Mouse (Mus musculus): ENCODE results near the gene Dynlrb2. TPM values are rescaled to one million over a fixed set of nuclear protein-coding genes. Genes with fewer than 3 reads are reported as not detected.

Dynlrb2 gene
- polyA plus RNA-seq, 1 experiment from 2014 or later = not detected

GRCm38 (mm10) chr8:116528736-116529135 lies 24.0 kb downstream of the Dynlrb2 start:
- Histone ChIP-seq H3K4me2 (ENCODE audit: low read depth, low read length) (no peak overlapping the region), H3K4me1 (ENCODE audit: control insufficient read depth, insufficient read depth, low read length) (no peaks in the 10 kb centered on the region), H3K27me3 (replicated peaks; ENCODE audit: control insufficient read depth, insufficient read depth, low read length) (no peaks in the 10 kb centered on the region), H3K4me3 (ENCODE audit: low read length) (no peak overlapping the region), H3K36me3 (ENCODE audit: control insufficient read depth, insufficient read depth, low read length) (no peaks in the 10 kb centered on the region), H3K9ac (ENCODE audit: low read depth, low read length) (no peak overlapping the region), H3K9me3 (ENCODE audit: control insufficient read depth, low read length) (no peaks in the 10 kb centered on the region), H3K27ac (ENCODE audit: low read length) (no peak overlapping the region)
- 71% methylated on average over 7 of the region's 7 CpGs for WGBS
- ATAC-seq = no peak

GRCm38 (mm10) chr8:116533081-116533480 lies 28.3 kb downstream of the Dynlrb2 start:
- no peak overlapping the region for H3K4me3 ChIP-seq (ENCODE audit: low read length)
- H3K9ac ChIP-seq (ENCODE audit: low read depth, low read length) = no peak overlapping the region
- no peaks in the 10 kb centered on the region for H3K36me3 ChIP-seq (ENCODE audit: control insufficient read depth, insufficient read depth, low read length)
- H3K4me1 ChIP-seq (ENCODE audit: control insufficient read depth, insufficient read depth, low read length) = no peaks in the 10 kb centered on the region
- no peak for ATAC-seq
- no peak overlapping the region for H3K27ac ChIP-seq (ENCODE audit: low read length)
- no peaks in the 10 kb centered on the region for H3K27me3 ChIP-seq (replicated peaks; ENCODE audit: control insufficient read depth, insufficient read depth, low read length)
- no peaks in the 10 kb centered on the region for H3K9me3 ChIP-seq (ENCODE audit: control insufficient read depth, low read length)
- WGBS = 77% methylated on average over 6 of the region's 6 CpGs
- no peak overlapping the region for H3K4me2 ChIP-seq (ENCODE audit: low read depth, low read length)

GRCm38 (mm10) chr8:116536786-116537185 lies 32.0 kb downstream of the Dynlrb2 start:
- 76% methylated on average over 5 of the region's 5 CpGs for WGBS
- no peaks in the 10 kb centered on the region for H3K4me1 ChIP-seq (ENCODE audit: control insufficient read depth, insufficient read depth, low read length)
- no peak for ATAC-seq
- no peak overlapping the region for H3K4me3 ChIP-seq (ENCODE audit: low read length)
- no peak overlapping the region for H3K27ac ChIP-seq (ENCODE audit: low read length)
- no peaks in the 10 kb centered on the region for H3K9me3 ChIP-seq (ENCODE audit: control insufficient read depth, low read length)
- H3K36me3 ChIP-seq (ENCODE audit: control insufficient read depth, insufficient read depth, low read length) = no peaks in the 10 kb centered on the region
- no peaks in the 10 kb centered on the region for H3K27me3 ChIP-seq (replicated peaks; ENCODE audit: control insufficient read depth, insufficient read depth, low read length)
- H3K9ac ChIP-seq (ENCODE audit: low read depth, low read length) = no peak overlapping the region
- no peak overlapping the region for H3K4me2 ChIP-seq (ENCODE audit: low read depth, low read length)

GRCm38 (mm10) chr8:116538763-116539162 lies 34.0 kb downstream of the Dynlrb2 start:
- Histone ChIP-seq H3K9me3 (ENCODE audit: control insufficient read depth, low read length) (no peaks in the 10 kb centered on the region), H3K27ac (ENCODE audit: low read length) (no peak overlapping the region), H3K4me3 (ENCODE audit: low read length) (no peak overlapping the region), H3K27me3 (replicated peaks; ENCODE audit: control insufficient read depth, insufficient read depth, low read length) (no peaks in the 10 kb centered on the region), H3K9ac (ENCODE audit: low read depth, low read length) (no peak overlapping the region), H3K4me1 (ENCODE audit: control insufficient read depth, insufficient read depth, low read length) (no peaks in the 10 kb centered on the region), H3K36me3 (ENCODE audit: control insufficient read depth, insufficient read depth, low read length) (no peaks in the 10 kb centered on the region), H3K4me2 (ENCODE audit: low read depth, low read length) (no peak overlapping the region)
- ATAC-seq = no peak
- 31% methylated on average over 7 of the region's 7 CpGs for WGBS

- 75% methylated on average over 1 of the region's 1 CpGs for WGBS
- H3K27me3 ChIP-seq (replicated peaks; ENCODE audit: control insufficient read depth, insufficient read depth, low read length) = no peaks in the 10 kb centered on the region
- H3K36me3 ChIP-seq (ENCODE audit: control insufficient read depth, insufficient read depth, low read length) = no peaks in the 10 kb centered on the region
- H3K4me3 ChIP-seq (ENCODE audit: low read length) = no peak overlapping the region
- no peaks in the 10 kb centered on the region for H3K4me1 ChIP-seq (ENCODE audit: control insufficient read depth, insufficient read depth, low read length)
- no peak for ATAC-seq
- H3K4me2 ChIP-seq (ENCODE audit: low read depth, low read length) = no peak overlapping the region
- H3K9me3 ChIP-seq (ENCODE audit: control insufficient read depth, low read length) = no peaks in the 10 kb centered on the region
- H3K27ac ChIP-seq (ENCODE audit: low read length) = no peak overlapping the region
- H3K9ac ChIP-seq (ENCODE audit: low read depth, low read length) = no peak overlapping the region
Measured at GRCm38 (mm10) chr8:116540136-116540535, 35.4 kb downstream of the Dynlrb2 start.

GRCm38 (mm10) chr8:116542842-116543241 lies 38.1 kb downstream of the Dynlrb2 start:
- H3K27ac ChIP-seq (ENCODE audit: low read length) = no peak overlapping the region

GRCm38 (mm10) chr8:116543366-116543765 lies 38.6 kb downstream of the Dynlrb2 start:
- no peaks in the 10 kb centered on the region for H3K4me1 ChIP-seq (ENCODE audit: control insufficient read depth, insufficient read depth, low read length)
- H3K27me3 ChIP-seq (replicated peaks; ENCODE audit: control insufficient read depth, insufficient read depth, low read length) = no peaks in the 10 kb centered on the region
- H3K4me3 ChIP-seq (ENCODE audit: low read length) = no peak overlapping the region
- no peaks in the 10 kb centered on the region for H3K9me3 ChIP-seq (ENCODE audit: control insufficient read depth, low read length)
- no peak overlapping the region for H3K27ac ChIP-seq (ENCODE audit: low read length)
- no peaks in the 10 kb centered on the region for H3K36me3 ChIP-seq (ENCODE audit: control insufficient read depth, insufficient read depth, low read length)
- no peak for ATAC-seq
- H3K9ac ChIP-seq (ENCODE audit: low read depth, low read length) = no peak overlapping the region
- WGBS = 77% methylated on average over 1 of the region's 1 CpGs
- H3K4me2 ChIP-seq (ENCODE audit: low read depth, low read length) = no peak overlapping the region

More at GRCm38 (mm10) chr8:116542842-116543241, 38.1 kb downstream of the Dynlrb2 start:
- Histone ChIP-seq H3K36me3 (ENCODE audit: control insufficient read depth, insufficient read depth, low read length) (no peaks in the 10 kb centered on the region), H3K27me3 (replicated peaks; ENCODE audit: control insufficient read depth, insufficient read depth, low read length) (no peaks in the 10 kb centered on the region), H3K9me3 (ENCODE audit: control insufficient read depth, low read length) (no peaks in the 10 kb centered on the region), H3K4me1 (ENCODE audit: control insufficient read depth, insufficient read depth, low read length) (no peaks in the 10 kb centered on the region), H3K9ac (ENCODE audit: low read depth, low read length) (no peak overlapping the region), H3K4me3 (ENCODE audit: low read length) (no peak overlapping the region), H3K4me2 (ENCODE audit: low read depth, low read length) (no peak overlapping the region)
- ATAC-seq = no peak
- 88% methylated on average over 5 of the region's 5 CpGs for WGBS

GRCm38 (mm10) chr8:116552255-116552654 lies 47.5 kb downstream of the Dynlrb2 start:
- Histone ChIP-seq H3K36me3 (ENCODE audit: control insufficient read depth, insufficient read depth, low read length) (no peaks in the 10 kb centered on the region), H3K27ac (ENCODE audit: low read length) (no peak overlapping the region), H3K27me3 (replicated peaks; ENCODE audit: control insufficient read depth, insufficient read depth, low read length) (no peaks in the 10 kb centered on the region), H3K4me3 (ENCODE audit: low read length) (no peak overlapping the region), H3K4me2 (ENCODE audit: low read depth, low read length) (no peak overlapping the region), H3K4me1 (ENCODE audit: control insufficient read depth, insufficient read depth, low read length) (no peaks in the 10 kb centered on the region), H3K9ac (ENCODE audit: low read depth, low read length) (no peak overlapping the region), H3K9me3 (ENCODE audit: control insufficient read depth, low read length) (no peaks in the 10 kb centered on the region)
- no peak for ATAC-seq
- 85% methylated on average over 6 of the region's 6 CpGs for WGBS

GRCm38 (mm10) chr8:116552778-116553177 lies 48.0 kb downstream of the Dynlrb2 start:
- H3K4me3 ChIP-seq (ENCODE audit: low read length) = no peak overlapping the region
- no peak overlapping the region for H3K4me2 ChIP-seq (ENCODE audit: low read depth, low read length)
- no peaks in the 10 kb centered on the region for H3K27me3 ChIP-seq (replicated peaks; ENCODE audit: control insufficient read depth, insufficient read depth, low read length)
- no peaks in the 10 kb centered on the region for H3K4me1 ChIP-seq (ENCODE audit: control insufficient read depth, insufficient read depth, low read length)
- no peaks in the 10 kb centered on the region for H3K9me3 ChIP-seq (ENCODE audit: control insufficient read depth, low read length)
- no peak for ATAC-seq
- H3K9ac ChIP-seq (ENCODE audit: low read depth, low read length) = no peak overlapping the region
- 89% methylated on average over 3 of the region's 3 CpGs for WGBS
- no peaks in the 10 kb centered on the region for H3K36me3 ChIP-seq (ENCODE audit: control insufficient read depth, insufficient read depth, low read length)
- H3K27ac ChIP-seq (ENCODE audit: low read length) = no peak overlapping the region
